Mouse (Mus musculus) kidney, postnatal 36 days (tissue): ENCODE results near the gene Pin1.
"Not testable (repeated sequence)": the region's sequence is repeated elsewhere in the genome, so short reads cannot be mapped to it uniquely, and the experiment has no call there.

Source experiments
- DNase-seq, 2 experiments: peaks; one replicate each; pipeline ENCODE4 v3.0.0; 2021 to 2022; ENCODE audit warnings: mixed read lengths in 2 of 2

Gene Pin1

GRCm38 (mm10) chr9:20662874-20663273, 11.0 kb downstream of the Pin1 start:
- DNase-seq, result no peak

DNA sequence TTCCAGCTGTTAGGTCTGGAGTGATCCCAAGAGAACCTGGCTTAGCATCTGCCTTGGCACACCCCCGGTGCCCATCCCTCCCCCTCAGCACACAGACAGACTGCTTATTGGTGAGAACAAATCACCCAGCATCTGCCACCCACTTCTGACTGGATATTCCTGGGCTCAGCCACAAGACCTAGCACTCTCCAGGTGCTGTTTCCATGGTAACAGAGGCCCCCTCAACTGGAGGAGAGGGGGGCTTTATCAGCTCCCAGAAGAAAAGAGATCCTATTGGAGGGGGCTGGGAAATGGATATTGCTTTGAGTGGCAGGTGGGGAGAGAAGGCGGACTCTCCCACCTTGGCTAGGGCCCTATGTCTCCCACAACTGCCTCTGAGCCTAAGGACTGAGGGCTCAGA, 12.1 kb downstream of the Pin1 start:
- no peak for DNase-seq

DNA sequence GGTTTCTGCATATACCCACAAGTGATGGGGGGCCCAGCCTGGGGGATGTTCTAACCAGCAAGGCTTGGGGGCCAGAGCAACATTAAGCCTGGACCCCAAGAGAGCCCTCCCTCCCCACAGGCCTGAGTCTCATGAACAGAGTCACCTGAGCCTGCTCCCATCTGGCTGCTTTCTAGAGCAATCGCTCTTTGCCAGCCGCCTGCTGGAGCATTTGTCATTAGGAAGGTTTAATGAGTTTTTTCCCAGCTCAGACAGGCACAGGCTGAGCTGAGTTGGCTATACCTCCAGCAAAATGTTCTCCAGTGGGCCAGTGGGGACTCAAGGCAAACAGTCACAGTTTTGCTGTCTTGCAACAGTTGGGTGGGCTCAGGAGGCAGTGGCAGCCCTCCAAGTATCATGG, 12.5 kb downstream of the Pin1 start:
- no peak for DNase-seq

GRCm38 (mm10) chr9:20664982-20665637, 13.2 kb downstream of the Pin1 start:
- DNase-seq, result no peak

DNA sequence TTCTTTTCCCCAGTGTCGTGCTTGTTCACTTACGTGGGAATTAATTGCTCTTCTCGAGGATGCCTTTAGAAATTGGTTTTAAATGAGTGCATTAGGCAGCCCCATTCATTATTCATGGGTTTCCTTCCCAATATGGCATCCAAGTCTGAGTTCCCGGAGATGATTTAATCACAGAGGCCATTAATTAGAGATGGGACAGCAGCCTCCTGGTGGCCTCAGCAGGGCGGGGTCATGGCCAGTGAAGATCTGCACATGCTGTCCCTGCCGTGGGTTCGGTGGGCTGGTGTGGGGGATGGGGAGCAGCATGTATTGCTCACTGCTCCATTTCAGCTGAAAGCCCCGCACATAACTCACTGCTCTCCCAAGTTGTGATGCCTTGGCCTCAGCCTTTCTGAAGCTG, 14.0 kb downstream of the Pin1 start:
- DNase-seq, result no peak

DNA sequence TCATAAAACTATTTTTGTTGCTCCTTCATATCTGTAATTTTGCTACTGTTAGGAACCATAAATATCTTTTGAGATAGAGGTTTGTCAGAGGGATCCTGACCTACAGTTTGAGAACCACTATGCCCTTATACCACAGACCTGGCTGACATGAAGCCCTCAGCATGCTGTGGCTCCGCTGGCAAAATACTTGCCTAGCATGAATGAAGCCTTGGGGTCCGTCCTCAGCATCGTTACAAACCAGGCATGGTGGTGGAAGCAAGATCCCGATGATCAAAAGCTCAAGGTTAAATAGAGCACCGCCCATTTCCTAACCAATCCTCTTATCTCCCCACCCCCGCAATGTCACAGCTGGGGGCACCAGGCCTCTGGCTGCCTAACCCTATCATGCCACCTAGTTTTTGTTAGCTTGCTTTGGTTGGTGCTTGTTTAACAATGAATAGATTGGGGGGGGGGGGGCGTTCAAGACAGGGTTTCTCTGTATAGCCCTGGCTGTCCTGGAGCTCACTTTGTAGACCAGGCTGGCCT, 14.7 kb downstream of the Pin1 start:
- DNase-seq, result no peak

- DNase-seq, result no peak
Measured at GRCm38 (mm10) chr9:20668065-20668464, 16.2 kb downstream of the Pin1 start.

GRCm38 (mm10) chr9:20672047-20672446, 20.2 kb downstream of the Pin1 start:
- DNase-seq, result no peak

DNA sequence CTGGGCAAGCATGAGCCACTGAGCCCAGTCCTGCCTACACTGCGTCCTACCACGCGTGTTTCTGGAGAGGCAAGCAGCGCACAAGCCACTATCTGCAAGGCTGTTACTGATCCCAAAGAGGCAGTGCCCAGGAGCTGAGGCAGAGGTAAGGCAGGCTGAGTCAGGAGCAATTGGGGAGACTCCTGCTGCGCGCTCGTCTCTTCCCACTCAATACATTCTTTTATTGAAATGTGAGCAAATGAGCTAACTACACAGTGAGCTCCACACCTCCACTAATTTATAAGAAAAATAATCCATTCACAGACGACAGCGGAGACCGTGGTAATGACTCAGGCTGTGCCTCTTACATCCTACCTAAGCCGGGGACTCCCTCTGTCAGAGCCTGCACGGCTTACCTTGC, 26.0 kb downstream of the Pin1 start:
- no peak for DNase-seq

DNA sequence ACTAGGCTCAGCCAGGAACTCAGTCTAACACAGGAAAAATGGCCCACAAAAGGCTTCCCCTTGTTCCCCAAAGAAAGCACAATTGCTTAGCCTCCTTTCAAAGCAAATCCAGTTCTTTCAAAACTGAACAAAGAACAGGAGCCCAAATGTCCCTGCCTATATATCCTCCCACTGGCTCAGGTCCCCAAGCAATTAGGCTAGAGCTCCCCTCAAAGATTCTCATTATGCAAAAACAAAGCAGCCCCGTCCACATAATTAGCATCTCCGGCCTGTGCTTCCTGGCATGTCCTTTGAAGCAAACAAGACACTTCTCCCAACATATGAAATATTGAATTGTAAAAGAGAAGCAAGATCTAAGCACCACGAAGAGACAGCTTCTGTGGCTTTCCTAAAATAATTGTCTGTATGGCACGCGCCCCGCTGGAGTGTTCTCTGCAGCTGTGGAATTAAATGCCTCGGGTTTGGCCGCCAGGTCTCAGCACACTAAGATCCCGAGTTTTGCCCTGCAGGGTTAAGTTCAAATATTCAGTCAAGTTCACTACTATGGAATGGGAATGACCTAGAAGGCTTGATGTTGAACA, 28.6 kb downstream of the Pin1 start:
- DNase-seq, result no peak

- DNase-seq, result no peak
Measured at GRCm38 (mm10) chr9:20681546-20682388, 29.9 kb downstream of the Pin1 start.

- no peak for DNase-seq
Measured at GRCm38 (mm10) chr9:20682389-20682722, 30.5 kb downstream of the Pin1 start.

GRCm38 (mm10) chr9:20685081-20685861, 33.4 kb downstream of the Pin1 start:
- no peak for DNase-seq

DNA sequence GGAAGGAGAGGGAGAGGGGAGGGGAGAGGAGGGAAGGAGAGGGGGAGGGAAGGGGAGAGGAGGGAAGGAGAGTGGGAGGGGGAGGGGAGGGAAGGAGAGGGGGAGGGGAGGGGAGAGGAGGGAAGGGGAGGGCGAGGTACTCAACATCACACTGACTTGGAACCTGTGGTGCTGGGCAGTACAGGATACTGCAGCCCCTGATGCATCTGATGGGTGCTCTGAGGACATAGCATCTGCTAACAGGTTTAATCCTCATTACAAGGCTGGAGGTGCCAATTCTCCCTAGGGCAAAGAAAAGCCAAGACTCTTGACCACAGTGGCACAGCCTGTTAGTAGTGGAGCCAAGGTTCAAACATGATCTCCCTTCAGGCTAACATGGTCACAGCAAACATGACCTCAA, 37.5 kb downstream of the Pin1 start:
- no peak for DNase-seq

DNA sequence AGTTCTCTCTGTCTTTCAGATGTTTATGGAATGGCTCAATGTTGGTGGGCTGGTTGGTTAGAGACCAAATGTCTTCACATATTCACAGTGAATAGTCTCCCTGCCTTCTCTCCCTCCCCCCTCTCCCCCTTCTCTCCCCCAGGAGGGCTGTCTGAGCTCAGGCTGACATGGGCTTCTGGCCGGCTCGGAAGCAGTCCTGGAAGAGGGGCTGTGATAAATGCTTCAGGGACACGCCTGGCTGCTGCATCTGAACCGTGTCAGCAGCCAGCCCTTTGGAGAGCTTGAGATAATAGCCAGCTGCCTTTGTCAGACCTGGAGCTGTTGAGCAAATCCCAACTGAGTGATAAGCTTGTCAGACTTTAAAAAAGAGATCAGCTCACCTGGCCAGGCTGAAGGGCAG, 38.0 kb downstream of the Pin1 start:
- DNase-seq, result no peak

GRCm38 (mm10) chr9:20690449-20690848, 38.6 kb downstream of the Pin1 start:
- DNase-seq, result not testable (repeated sequence)

GRCm38 (mm10) chr9:20692863-20693262, 41.0 kb downstream of the Pin1 start:
- DNase-seq, result no peak

DNA sequence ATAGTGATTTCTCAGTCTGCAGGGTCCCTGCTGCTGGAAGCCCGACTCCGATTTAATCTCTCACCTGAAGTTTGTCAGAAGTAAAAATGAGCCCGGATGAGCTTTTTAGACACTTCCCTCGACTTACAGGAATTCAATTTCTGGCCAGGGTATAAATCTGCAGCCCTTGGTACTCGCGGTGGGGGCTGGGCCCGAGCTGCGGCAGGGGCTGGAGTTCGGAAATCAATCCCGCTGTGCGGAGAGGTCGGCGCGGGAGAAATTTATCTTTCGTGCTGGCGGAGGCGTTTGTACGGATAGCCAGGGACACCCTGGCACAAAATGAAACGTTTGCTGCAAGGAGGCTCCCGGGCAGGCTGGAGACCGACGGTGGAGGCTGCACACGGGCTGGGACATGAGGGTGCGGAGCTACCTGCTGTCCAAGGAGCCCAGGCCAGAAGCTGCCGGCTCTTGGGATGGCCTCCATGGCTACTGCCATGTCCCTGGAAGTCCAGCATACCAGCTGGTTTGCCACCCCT, 42.9 kb downstream of the Pin1 start:
- DNase-seq, result peak in 1 of 2 experiments; percentile 12

GRCm38 (mm10) chr9:20696107-20696712, 44.3 kb downstream of the Pin1 start:
- DNase-seq, result no peak

GRCm38 (mm10) chr9:20697466-20697865, 45.6 kb downstream of the Pin1 start:
- no peak for DNase-seq

GRCm38 (mm10) chr9:20703832-20704380, 52.0 kb downstream of the Pin1 start:
- DNase-seq, result no peak

DNA sequence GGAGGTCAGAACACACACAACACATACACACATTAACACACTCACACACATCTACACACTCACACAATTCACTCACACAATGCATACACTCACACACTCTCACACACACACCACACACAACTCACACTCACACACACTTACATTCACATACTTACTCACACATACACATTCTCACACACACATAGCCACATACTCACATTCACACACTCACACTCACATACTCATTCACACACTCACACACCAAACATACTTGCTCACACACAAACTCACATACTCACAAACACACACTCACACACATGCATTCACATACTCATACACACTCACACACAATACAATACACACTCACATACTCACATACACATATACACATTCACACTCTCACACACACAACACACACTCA, 53.5 kb downstream of the Pin1 start:
- no peak for DNase-seq
